Mouse (Mus musculus): ENCODE measurements around the gene Sgca.

- TF ChIP-seq POLR2A (IDR thresholded peaks at IDR 0.05; ENCODE audit: borderline replicate concordance, extremely low read depth, insufficient read depth, insufficient read length, poor library complexity, severe bottlenecking) (no peak), CTCF (IDR thresholded peaks at IDR 0.05; ENCODE audit: borderline replicate concordance, extremely low read depth, insufficient read depth, insufficient read length) (peak; percentile 5; the same call in 1 of the 2 replicates)
These were observed 31.8 kb downstream of the Sgca start for GRCm38 (mm10) chr11:94944295-94944694.

All from brain, embryonic 14.5 days (tissue).